Mouse (Mus musculus) spleen, adult 2 months (tissue): ENCODE results near the gene Gm47995. TPM values are rescaled to one million over a fixed set of nuclear protein-coding genes. Genes with fewer than 3 reads are reported as not detected.

Experiments
- DNase-seq, 2 experiments: peaks; one replicate each; pipeline versions ENCODE4 v3.0.0 to v3.0.0-alpha.2; 2012 to 2021; ENCODE audit warnings: low spot score in 2 of 2, low read depth in 1 of 2
- H3K27ac ChIP-seq: fragments of 200-500 bp; 2 replicates; pipeline ENCODE4 v1.5.1; 2012; ENCODE audit warnings: low read length, inconsistent platforms; ENCODE audit not compliant: insufficient read depth
- H3K27me3 ChIP-seq: fragments of 200-500 bp; 2 replicates; pipeline ENCODE4 v1.6.1; 2012; ENCODE audit warnings: mild to moderate bottlenecking, moderate library complexity, low read length, inconsistent platforms; ENCODE audit not compliant: control insufficient read depth, insufficient read depth
- H3K36me3 ChIP-seq: fragments of 200-500 bp; 2 replicates; pipeline ENCODE4 v1.6.1; 2012; ENCODE audit warnings: mild to moderate bottlenecking, low read length, inconsistent platforms; ENCODE audit not compliant: control insufficient read depth, insufficient read depth
- H3K4me1 ChIP-seq: fragments of 200-500 bp; 2 replicates; pipeline ENCODE4 v1.6.1; 2011; ENCODE audit warnings: inconsistent platforms; ENCODE audit not compliant: control insufficient read depth, insufficient read depth, insufficient read length
- H3K4me3 ChIP-seq: fragments of 200-500 bp; 2 replicates; pipeline ENCODE4 v1.5.1; 2011; ENCODE audit warnings: mild to moderate bottlenecking, inconsistent platforms; ENCODE audit not compliant: insufficient read depth, insufficient read length; ENCODE audit errors: extremely low read depth
- CTCF ChIP-seq: fragments of 200-500 bp; IDR thresholded peaks from 2 replicates; pipeline ENCODE4 v1.5.1; 2011; ENCODE audit warnings: mild to moderate bottlenecking, inconsistent platforms; ENCODE audit not compliant: insufficient read depth, insufficient read length, insufficient replicate concordance; ENCODE audit errors: extremely low read depth
- POLR2A ChIP-seq: fragments of 200-500 bp; IDR thresholded peaks from 2 replicates; pipeline ENCODE4 v1.6.1; 2011; ENCODE audit warnings: low read depth, low read length, inconsistent platforms
- WGBS: fragments of 180-500 bp; shearing (Covaris S2); methylation state at CpG from one replicate; pipeline ENCODE4 v1.1.7; 2018; 5-methylcytosine and 5-hydroxymethylcytosine counted together
- polyA plus RNA-seq: library from polyadenylated mRNA; depleted of rRNA; stranded (reverse); fragments of >200 nt; gene quantifications from 2 replicates; pipeline ENCODE4 v1.2.3, GENCODE M21; 2012

Gm47995 gene
- polyA plus RNA-seq, 1 experiment = 0.11 TPM

GRCm38 (mm10) chr1:151157963-151158856 is 40.0 kb upstream of the Gm47995 start:
- Histone ChIP-seq H3K4me1 (no peaks in the 10 kb centered on the region), H3K27ac (no peak overlapping the region), H3K4me3 (no peak overlapping the region), H3K36me3 (no peaks in the 10 kb centered on the region), H3K27me3 (no peaks in the 10 kb centered on the region)
- DNase-seq = no peak
- no peak for TF ChIP-seq CTCF
- no peak for TF ChIP-seq POLR2A
- 91% methylated on average over 9 of the region's 9 CpGs for WGBS

- H3K27ac ChIP-seq = no peak overlapping the region
- 95% methylated on average over 2 of the region's 2 CpGs for WGBS
- no peak for DNase-seq
Measured at GRCm38 (mm10) chr1:151158857-151159510, 39.3 kb upstream of the Gm47995 start.

DNA sequence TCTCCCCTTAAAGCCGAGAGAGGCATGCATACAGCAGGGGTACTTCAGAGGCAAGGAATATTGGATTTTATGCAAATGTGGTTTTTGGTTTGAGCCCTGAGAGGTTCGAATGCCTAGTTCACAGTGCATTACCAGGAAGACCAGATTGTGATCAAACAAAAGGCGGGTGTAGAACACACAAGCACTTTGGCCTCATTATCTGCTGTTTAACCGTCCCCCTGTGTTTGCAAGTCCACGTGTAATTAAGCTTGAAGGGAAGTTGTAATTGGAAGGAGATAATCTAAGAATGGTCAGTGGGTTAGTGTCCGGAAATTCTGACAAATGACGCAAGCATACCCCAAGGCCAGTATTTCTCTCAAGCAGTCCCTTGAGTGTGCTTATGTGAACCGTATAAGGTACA is 32.2 kb upstream of the Gm47995 start:
- H3K36me3 ChIP-seq = no peaks in the 10 kb centered on the region
- H3K4me1 ChIP-seq = no peaks in the 10 kb centered on the region
- TF ChIP-seq POLR2A = no peak
- TF ChIP-seq CTCF = no peak
- H3K27me3 ChIP-seq = no peaks in the 10 kb centered on the region
- no peak overlapping the region for H3K27ac ChIP-seq
- DNase-seq = no peak
- no peak overlapping the region for H3K4me3 ChIP-seq
- WGBS = 76% methylated on average over 8 of the region's 8 CpGs

More at GRCm38 (mm10) chr1:151158857-151159510, 39.3 kb upstream of the Gm47995 start:
- H3K36me3 ChIP-seq = no peaks in the 10 kb centered on the region
- no peaks in the 10 kb centered on the region for H3K27me3 ChIP-seq
- no peaks in the 10 kb centered on the region for H3K4me1 ChIP-seq
- TF ChIP-seq CTCF (no peak), POLR2A (no peak)
- no peak overlapping the region for H3K4me3 ChIP-seq

DNA sequence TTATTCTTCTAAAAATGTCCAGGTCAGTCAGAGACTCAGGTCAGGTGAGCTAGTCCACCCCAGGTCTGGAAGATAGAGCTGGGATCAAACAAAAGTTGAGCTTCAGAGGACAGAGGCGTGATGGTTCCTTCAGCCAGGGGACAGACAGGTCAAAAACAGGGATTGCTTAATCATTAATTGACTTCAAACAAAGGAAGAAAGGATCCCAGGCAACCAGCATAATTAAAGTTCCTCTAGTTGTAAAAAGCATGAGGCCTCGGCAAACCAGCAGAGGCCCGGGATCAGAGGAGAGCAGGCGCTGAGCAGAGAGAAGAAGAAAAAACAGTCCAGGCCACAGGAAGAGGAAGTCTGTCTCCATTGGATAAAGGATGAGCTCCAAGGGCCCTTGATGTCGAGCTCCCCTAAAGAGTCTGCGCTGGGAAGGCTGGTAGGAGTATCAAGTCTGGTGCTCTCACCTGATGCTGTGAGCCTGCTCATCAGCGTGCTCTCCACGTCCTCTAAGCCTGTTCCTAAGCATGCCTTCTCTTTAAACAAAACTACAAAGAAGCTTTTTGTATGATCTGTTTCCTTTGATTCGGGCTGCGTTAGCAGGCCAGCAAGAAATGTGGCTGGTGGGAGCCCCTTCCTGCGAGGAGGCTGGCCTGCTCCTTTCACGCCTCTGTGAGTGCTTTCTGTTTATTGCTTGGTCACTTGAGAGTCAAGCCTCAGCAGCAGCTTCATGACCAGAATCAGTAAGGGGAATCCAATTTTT is 30.8 kb upstream of the Gm47995 start:
- no peaks in the 10 kb centered on the region for H3K27me3 ChIP-seq
- WGBS = 58% methylated on average over 12 of the region's 12 CpGs
- TF ChIP-seq CTCF (no peak), POLR2A (no peak)
- H3K36me3 ChIP-seq = no peaks in the 10 kb centered on the region
- no peak overlapping the region for H3K27ac ChIP-seq
- H3K4me1 ChIP-seq = no peaks in the 10 kb centered on the region
- no peak overlapping the region for H3K4me3 ChIP-seq
- DNase-seq = no peak

- H3K36me3 ChIP-seq = no peaks in the 10 kb centered on the region
- no peaks in the 10 kb centered on the region for H3K4me1 ChIP-seq
- no peak overlapping the region for H3K4me3 ChIP-seq
- WGBS = 84% methylated on average over 3 of the region's 3 CpGs
- H3K27ac ChIP-seq = no peak overlapping the region
- TF ChIP-seq CTCF = no peak
- no peak for TF ChIP-seq POLR2A
- DNase-seq = no peak
- H3K27me3 ChIP-seq = no peaks in the 10 kb centered on the region
Measured at GRCm38 (mm10) chr1:151168637-151169036, 29.6 kb upstream of the Gm47995 start.

DNA sequence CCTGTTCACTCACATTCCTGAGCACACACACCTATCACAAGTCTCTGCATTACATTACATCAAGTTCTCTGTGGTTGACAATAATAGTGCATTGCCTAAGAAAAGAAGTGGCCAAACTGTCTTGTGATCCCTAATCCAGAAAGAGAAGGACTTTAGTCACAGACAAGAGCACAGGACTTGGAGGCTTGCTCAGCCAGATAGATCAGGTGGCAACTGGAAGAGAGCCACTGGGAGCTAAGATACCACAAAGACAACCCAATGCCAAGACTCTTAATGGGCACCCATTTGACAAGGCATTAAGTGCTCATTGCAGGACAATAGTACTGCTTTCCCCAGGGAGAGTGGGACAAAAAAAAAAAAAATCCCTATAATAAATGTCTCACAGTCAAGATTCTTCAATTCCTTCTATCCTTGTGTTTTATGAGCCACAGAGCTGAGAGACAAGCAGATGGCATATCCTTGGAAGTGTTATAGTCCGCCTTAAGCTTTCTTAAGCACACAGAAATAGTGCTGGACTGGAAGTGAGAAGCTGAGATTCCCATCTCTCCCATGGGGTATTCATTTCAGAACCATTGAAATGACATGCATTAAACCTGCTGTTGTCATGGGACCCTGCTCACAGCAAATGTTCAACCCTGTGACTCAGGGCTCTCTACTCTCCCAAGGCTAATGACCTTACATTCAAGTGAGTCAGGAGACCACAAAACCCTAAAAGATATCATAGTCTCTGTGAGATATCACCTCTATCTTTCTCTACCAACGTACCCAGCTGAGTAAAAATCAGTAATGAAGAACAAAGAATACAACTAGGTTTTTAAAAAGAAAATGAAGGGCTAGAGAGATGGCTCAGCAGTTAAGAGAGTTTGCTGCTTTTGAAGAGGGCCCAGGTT is 26.4 kb upstream of the Gm47995 start:
- no peaks in the 10 kb centered on the region for H3K36me3 ChIP-seq
- no peaks in the 10 kb centered on the region for H3K27me3 ChIP-seq
- no peak overlapping the region for H3K27ac ChIP-seq
- TF ChIP-seq CTCF = no peak
- no peak for TF ChIP-seq POLR2A
- no peak overlapping the region for H3K4me3 ChIP-seq
- WGBS = 86% methylated on average over 2 of the region's 2 CpGs
- H3K4me1 ChIP-seq = no peaks in the 10 kb centered on the region
- no peak for DNase-seq
